Mouse (Mus musculus): ENCODE measurements around the gene March8. TPM values are rescaled to one million over a fixed set of nuclear protein-coding genes. Genes with fewer than 3 reads are reported as not detected.

The March8 gene
- polyA plus RNA-seq, 1 experiment from 2014 or later: 58.7 TPM

- H3K27me3 ChIP-seq: no peaks in the 10 kb centered on the region
- no peak overlapping the region for H3K4me3 ChIP-seq
- H3K27ac ChIP-seq (replicated peaks): no peak overlapping the region
- 0 out of 2 replicates have a peak, but pooled peaks cover 4% of the 10 kb centered on the region for H3K4me1 ChIP-seq (replicated peaks)
- no peaks in the 10 kb centered on the region for H3K9me3 ChIP-seq
- H3K9ac ChIP-seq: no peak overlapping the region
- no peak overlapping the region for H3K4me2 ChIP-seq
- peaks cover 8% of the 10 kb centered on the region; the same call in 1 of the 2 replicates for H3K36me3 ChIP-seq
- 98% methylated on average over 1 of the region's 1 CpGs for WGBS
- ATAC-seq (ENCODE audit: low read depth): no peak
Measured at GRCm38 (mm10) chr6:116374136-116374535, 36.3 kb downstream of the March8 start.

- no peak for ATAC-seq (ENCODE audit: low read depth)
- Histone ChIP-seq H3K36me3 (peaks cover 8% of the 10 kb centered on the region; the same call in 1 of the 2 replicates), H3K4me2 (no peak overlapping the region), H3K4me1 (replicated peaks) (0 out of 2 replicates have a peak, but pooled peaks cover 4% of the 10 kb centered on the region), H3K27ac (replicated peaks) (no peak overlapping the region), H3K9ac (no peak overlapping the region), H3K27me3 (no peaks in the 10 kb centered on the region), H3K4me3 (no peak overlapping the region), H3K9me3 (no peaks in the 10 kb centered on the region)
Measured at GRCm38 (mm10) chr6:116374618-116375017, 36.8 kb downstream of the March8 start.

GRCm38 (mm10) chr6:116378892-116379291 is 41.1 kb downstream of the March8 start:
- no peak overlapping the region for H3K27ac ChIP-seq (replicated peaks)
- peaks cover 8% of the 10 kb centered on the region; the same call in 1 of the 2 replicates for H3K36me3 ChIP-seq
- no peak overlapping the region for H3K9ac ChIP-seq
- WGBS: 89% methylated on average over 7 of the region's 7 CpGs
- no peak overlapping the region for H3K4me3 ChIP-seq
- H3K4me2 ChIP-seq: no peak overlapping the region
- H3K9me3 ChIP-seq: no peaks in the 10 kb centered on the region
- H3K27me3 ChIP-seq: no peaks in the 10 kb centered on the region
- no peak for ATAC-seq (ENCODE audit: low read depth)
- peaks cover 8% of the 10 kb centered on the region for H3K4me1 ChIP-seq (replicated peaks)

- Histone ChIP-seq H3K9me3 (no peaks in the 10 kb centered on the region), H3K9ac (no peak overlapping the region), H3K4me2 (no peak overlapping the region), H3K4me3 (no peak overlapping the region), H3K27ac (replicated peaks) (no peak overlapping the region), H3K36me3 (peaks cover 8% of the 10 kb centered on the region; the same call in 1 of the 2 replicates), H3K4me1 (replicated peaks) (peaks cover 14% of the 10 kb centered on the region), H3K27me3 (no peaks in the 10 kb centered on the region)
- WGBS: 60% methylated on average over 3 of the region's 3 CpGs
- no peak for ATAC-seq (ENCODE audit: low read depth)
Measured at GRCm38 (mm10) chr6:116380157-116380556, 42.3 kb downstream of the March8 start.

GRCm38 (mm10) chr6:116381605-116382004 is 43.8 kb downstream of the March8 start:
- WGBS: 72% methylated on average over 2 of the region's 2 CpGs
- H3K4me3 ChIP-seq: no peak overlapping the region
- no peak for ATAC-seq (ENCODE audit: low read depth)
- H3K9ac ChIP-seq: no peak overlapping the region
- no peaks in the 10 kb centered on the region for H3K9me3 ChIP-seq
- H3K27ac ChIP-seq (replicated peaks): no peak overlapping the region
- H3K4me2 ChIP-seq: no peak overlapping the region
- peaks cover 29% of the 10 kb centered on the region for H3K4me1 ChIP-seq (replicated peaks)
- no peaks in the 10 kb centered on the region for H3K27me3 ChIP-seq
- peaks cover 8% of the 10 kb centered on the region; the same call in 1 of the 2 replicates for H3K36me3 ChIP-seq

GRCm38 (mm10) chr6:116383582-116383981 is 45.8 kb downstream of the March8 start:
- ATAC-seq (ENCODE audit: low read depth): no peak
- H3K27ac ChIP-seq (replicated peaks): peak overlapping the region; percentile 49
- H3K27me3 ChIP-seq: no peaks in the 10 kb centered on the region
- 70% methylated on average over 10 of the region's 10 CpGs for WGBS
- no peak overlapping the region for H3K4me2 ChIP-seq
- no peaks in the 10 kb centered on the region for H3K9me3 ChIP-seq
- peaks cover 31% of the 10 kb centered on the region for H3K4me1 ChIP-seq (replicated peaks)
- no peaks in the 10 kb centered on the region for H3K36me3 ChIP-seq
- H3K9ac ChIP-seq: no peak overlapping the region
- H3K4me3 ChIP-seq: no peak overlapping the region

- Histone ChIP-seq H3K27me3 (no peaks in the 10 kb centered on the region), H3K4me2 (peak overlapping the region; percentile 44), H3K4me1 (replicated peaks) (peaks cover 31% of the 10 kb centered on the region), H3K4me3 (0 out of 2 replicates have a peak overlapping the region, but pooled peaks have one; percentile 3), H3K9me3 (no peaks in the 10 kb centered on the region), H3K9ac (peak overlapping the region; percentile 64), H3K36me3 (no peaks in the 10 kb centered on the region), H3K27ac (replicated peaks) (peak overlapping the region; percentile 82)
- peak; percentile 36 for ATAC-seq (ENCODE audit: low read depth)
- 14% methylated on average over 5 of the region's 5 CpGs for WGBS
Measured at GRCm38 (mm10) chr6:116385194-116386044, 47.6 kb downstream of the March8 start.

GRCm38 (mm10) chr6:116386045-116386415 is 48.2 kb downstream of the March8 start:
- Histone ChIP-seq H3K4me2 (peak overlapping the region; percentile 44), H3K9me3 (no peaks in the 10 kb centered on the region), H3K27ac (replicated peaks) (peak overlapping the region; percentile 82), H3K9ac (peak overlapping the region; percentile 64), H3K27me3 (no peaks in the 10 kb centered on the region), H3K4me3 (peak overlapping the region; percentile 3; the same call in 1 of the 2 replicates), H3K4me1 (replicated peaks) (peaks cover 31% of the 10 kb centered on the region), H3K36me3 (no peaks in the 10 kb centered on the region)
- peak; percentile 91 for ATAC-seq (ENCODE audit: low read depth)
- 17% methylated on average over 4 of the region's 4 CpGs for WGBS

- 17% methylated on average over 3 of the region's 3 CpGs for WGBS
- Histone ChIP-seq H3K27me3 (no peaks in the 10 kb centered on the region), H3K4me3 (peak overlapping the region; percentile 10; the same call in 1 of the 2 replicates), H3K27ac (replicated peaks) (peak overlapping the region; percentile 82), H3K9me3 (no peaks in the 10 kb centered on the region), H3K36me3 (no peaks in the 10 kb centered on the region), H3K4me1 (replicated peaks) (peaks cover 31% of the 10 kb centered on the region), H3K4me2 (peak overlapping the region; percentile 44), H3K9ac (peak overlapping the region; percentile 52; the same call in 1 of the 2 replicates)
- ATAC-seq (ENCODE audit: low read depth): peak; percentile 45; the same call in 1 of the 2 replicates
Measured at GRCm38 (mm10) chr6:116386506-116386905, 48.7 kb downstream of the March8 start.

- no peak overlapping the region for H3K9ac ChIP-seq
- no peaks in the 10 kb centered on the region for H3K9me3 ChIP-seq
- H3K27ac ChIP-seq (replicated peaks): no peak overlapping the region
- no peak overlapping the region for H3K4me3 ChIP-seq
- ATAC-seq (ENCODE audit: low read depth): no peak
- peaks cover 30% of the 10 kb centered on the region for H3K4me1 ChIP-seq (replicated peaks)
- no peaks in the 10 kb centered on the region for H3K36me3 ChIP-seq
- no peak overlapping the region for H3K4me2 ChIP-seq
- WGBS: 92% methylated on average over 1 of the region's 1 CpGs
- no peaks in the 10 kb centered on the region for H3K27me3 ChIP-seq
Measured at GRCm38 (mm10) chr6:116388068-116388467, 50.2 kb downstream of the March8 start.

- H3K27ac ChIP-seq (replicated peaks): no peak overlapping the region
- H3K4me3 ChIP-seq: no peak overlapping the region
- H3K4me2 ChIP-seq: no peak overlapping the region
- no peaks in the 10 kb centered on the region for H3K9me3 ChIP-seq
- H3K36me3 ChIP-seq: no peaks in the 10 kb centered on the region
- H3K4me1 ChIP-seq (replicated peaks): peaks cover 20% of the 10 kb centered on the region
- ATAC-seq (ENCODE audit: low read depth): no peak
- no peak overlapping the region for H3K9ac ChIP-seq
- no peaks in the 10 kb centered on the region for H3K27me3 ChIP-seq
Measured at GRCm38 (mm10) chr6:116389481-116389880, 51.7 kb downstream of the March8 start.

GRCm38 (mm10) chr6:116394916-116395648 is 57.3 kb downstream of the March8 start:
- no peaks in the 10 kb centered on the region for H3K36me3 ChIP-seq
- 97% methylated on average over 2 of the region's 2 CpGs for WGBS
- H3K9me3 ChIP-seq: no peaks in the 10 kb centered on the region
- no peak for ATAC-seq (ENCODE audit: low read depth)
- H3K9ac ChIP-seq: no peak overlapping the region
- peaks cover 27% of the 10 kb centered on the region for H3K4me1 ChIP-seq (replicated peaks)
- H3K4me3 ChIP-seq: no peak overlapping the region
- H3K27ac ChIP-seq (replicated peaks): no peak overlapping the region
- no peaks in the 10 kb centered on the region for H3K27me3 ChIP-seq
- H3K4me2 ChIP-seq: no peak overlapping the region

All from neural tube, embryonic 13.5 days (tissue).